Mouse (Mus musculus) telencephalon, adult 2 months (tissue): ENCODE data around the gene Gm8020.
"Not testable (repeated sequence)": the region's sequence is repeated elsewhere in the genome, so short reads cannot be mapped to it uniquely, and the experiment has no call there.

Source experiments
- DNase-seq: peaks from one replicate; pipeline ENCODE4 v3.0.0-alpha.2; 2011; ENCODE audit warnings: low read depth, low spot score

The Gm8020 gene

DNA sequence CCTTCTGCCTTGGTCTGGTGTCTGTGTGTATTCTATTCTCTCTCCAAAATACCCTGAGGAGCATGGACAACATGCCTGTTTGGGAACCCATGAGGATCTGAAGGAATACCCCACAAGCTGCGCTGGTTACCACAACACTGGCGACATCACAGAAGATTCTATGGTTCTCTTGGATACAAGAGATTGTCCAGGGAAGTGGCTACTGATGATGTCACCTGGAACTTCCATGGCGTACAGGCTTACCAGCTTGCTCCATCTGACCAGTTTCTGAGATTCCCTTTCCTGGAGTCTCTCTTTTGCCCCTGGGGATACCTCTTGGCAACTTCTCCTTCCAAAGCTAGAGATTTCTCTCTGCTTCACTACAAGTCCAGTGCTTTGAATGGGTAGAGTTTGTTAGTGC lies at the start of gene Gm8020:
Gene Gm8020, minus strand, starts transcription at position 101 of the 400 bp plus-strand sequence.
- not testable (repeated sequence) for DNase-seq

- DNase-seq = not testable (repeated sequence)
Measured at GRCm38 (mm10) chr14:42543170-42543701, 41.1 kb upstream of the Gm8020 start.

GRCm38 (mm10) chr14:42542316-42543169 lies 40.4 kb upstream of the Gm8020 start:
- DNase-seq = not testable (repeated sequence)

DNA sequence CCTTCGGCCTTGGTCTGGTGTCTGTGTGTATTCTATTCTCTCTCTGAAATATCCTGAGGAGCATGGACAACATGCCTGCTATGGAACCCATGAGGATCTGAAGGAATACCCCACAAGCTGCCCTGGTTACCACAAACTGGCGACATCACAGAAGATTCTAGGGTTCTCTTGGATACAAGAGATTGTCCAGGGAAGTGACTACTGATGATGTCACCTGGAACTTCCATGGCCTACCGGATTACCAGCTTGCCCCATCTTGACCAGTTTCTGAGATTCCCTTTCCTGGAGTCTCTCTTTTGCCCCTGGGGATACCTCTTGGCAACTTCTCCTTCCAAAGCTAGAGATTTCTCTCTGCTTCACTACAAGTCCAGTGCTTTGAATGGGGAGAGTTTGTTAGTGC lies 22.0 kb upstream of the Gm8020 start, which contains the start of gene Gm8024:
Gene Gm8024, minus strand, starts transcription at position 101 of the 400 bp plus-strand sequence.
- not testable (repeated sequence) for DNase-seq

GRCm38 (mm10) chr14:42463581-42463980 lies 38.6 kb downstream of the Gm8020 start, which contains the start of gene Gm8011:
Gm8011 (plus strand) TSS chr14:42463881.
- DNase-seq = not testable (repeated sequence)
